Mouse (Mus musculus) 416B (cell line): Measurements from ENCODE around the gene Baiap2.

ENCODE experiments used
- DNase-seq: peaks from one replicate; pipeline ENCODE4 v3.0.0; 2011; ENCODE audit warnings: low read depth

The Baiap2 gene

GRCm38 (mm10) chr11:120042141-120042838 lies 99.7 kb downstream of the Baiap2 start:
- peak; percentile 75 for DNase-seq

- no peak for DNase-seq
Observed at GRCm38 (mm10) chr11:120045341-120045740, 102.8 kb downstream of the Baiap2 start.

- no peak for DNase-seq
Observed at GRCm38 (mm10) chr11:120045839-120046552, 103.4 kb downstream of the Baiap2 start.

GRCm38 (mm10) chr11:120046553-120047191 lies 104.1 kb downstream of the Baiap2 start, which contains the start of gene Aatk:
Gene Aatk (minus strand): TSS chr11:120047167.
- DNase-seq: no peak

- no peak for DNase-seq
Observed at GRCm38 (mm10) chr11:120047531-120048251, 105.1 kb downstream of the Baiap2 start.

- no peak for DNase-seq
Observed at GRCm38 (mm10) chr11:120048252-120048556, 105.6 kb downstream of the Baiap2 start.

- no peak for DNase-seq
Observed at GRCm38 (mm10) chr11:120049067-120049466, 106.5 kb downstream of the Baiap2 start.

- peak; percentile 60 for DNase-seq
Observed at GRCm38 (mm10) chr11:120051124-120051811, 108.7 kb downstream of the Baiap2 start.

- DNase-seq: no peak
Observed at GRCm38 (mm10) chr11:120052274-120052673, 109.7 kb downstream of the Baiap2 start.

GRCm38 (mm10) chr11:120053846-120054245 lies 111.3 kb downstream of the Baiap2 start:
- no peak for DNase-seq

- DNase-seq: no peak
Observed at GRCm38 (mm10) chr11:120055953-120056732, 113.6 kb downstream of the Baiap2 start.
